Mouse (Mus musculus): ENCODE measurements around the gene Grik5.

Grik5 gene

GRCm38 (mm10) chr7:25031528-25031927 lies 40.6 kb downstream of the Grik5 start:
- in situ Hi-C loops (cut with MboI): no loop called here

- in situ Hi-C loops (cut with MboI): no loop called here
Measured at GRCm38 (mm10) chr7:25030032-25030753, 42.0 kb downstream of the Grik5 start.

GRCm38 (mm10) chr7:25026452-25026851 lies 45.7 kb downstream of the Grik5 start:
- in situ Hi-C loops (cut with MboI): no loop called here

GRCm38 (mm10) chr7:25025855-25026439 lies 46.2 kb downstream of the Grik5 start:
- in situ Hi-C loops (cut with MboI): no loop called here

- in situ Hi-C loops (cut with MboI): no loop called here
Measured at GRCm38 (mm10) chr7:25011592-25011991, 60.6 kb downstream of the Grik5 start.

GRCm38 (mm10) chr7:25010090-25010913 lies 61.8 kb downstream of the Grik5 start:
- in situ Hi-C loops (cut with MboI): no loop called here

GRCm38 (mm10) chr7:25009099-25009700 lies 62.9 kb downstream of the Grik5 start:
- in situ Hi-C loops (cut with MboI): no loop called here

GRCm38 (mm10) chr7:25008635-25009034 lies 63.5 kb downstream of the Grik5 start:
- in situ Hi-C loops (cut with MboI): no loop called here

- in situ Hi-C loops (cut with MboI): no loop called here
Measured at GRCm38 (mm10) chr7:25007609-25008374, 64.4 kb downstream of the Grik5 start.

- in situ Hi-C loops (cut with MboI): no loop called here
Measured at GRCm38 (mm10) chr7:25006586-25007364, 65.4 kb downstream of the Grik5 start.

- in situ Hi-C loops (cut with MboI): no loop called here
Measured at GRCm38 (mm10) chr7:25006171-25006570, 66.0 kb downstream of the Grik5 start.

- in situ Hi-C loops (cut with MboI): no loop called here
Measured at GRCm38 (mm10) chr7:25005421-25006065, 66.6 kb downstream of the Grik5 start, which contains the start of gene Atp1a3. Gene Atp1a3 (minus strand): TSS chr7:25005958.

GRCm38 (mm10) chr7:25004806-25005205 lies 67.3 kb downstream of the Grik5 start:
- in situ Hi-C loops (cut with MboI): no loop called here

GRCm38 (mm10) chr7:25003820-25004388 lies 68.2 kb downstream of the Grik5 start:
- in situ Hi-C loops (cut with MboI): no loop called here

- in situ Hi-C loops (cut with MboI): no loop called here
Measured at GRCm38 (mm10) chr7:25003291-25003690, 68.9 kb downstream of the Grik5 start.

- in situ Hi-C loops (cut with MboI): no loop called here
Measured at GRCm38 (mm10) chr7:25000711-25001110, 71.4 kb downstream of the Grik5 start.

- in situ Hi-C loops (cut with MboI): no loop called here
Measured at GRCm38 (mm10) chr7:25000211-25000610, 71.9 kb downstream of the Grik5 start.

GRCm38 (mm10) chr7:24993081-24993480 lies 79.1 kb downstream of the Grik5 start:
- in situ Hi-C loops (cut with MboI): no loop called here

GRCm38 (mm10) chr7:24990478-24990877 lies 81.7 kb downstream of the Grik5 start:
- in situ Hi-C loops (cut with MboI): no loop called here

- in situ Hi-C loops (cut with MboI): no loop called here
Measured at GRCm38 (mm10) chr7:24987941-24988340, 84.2 kb downstream of the Grik5 start.

Measured in mature B cell (primary cell).